8 mouse cellular contexts compared by ENCODE assay signal in genomic region chr7:16299419-16300035, GRCm38 (mm10). TPM values are rescaled to one million over a fixed set of nuclear protein-coding genes. Genes with fewer than 3 reads are reported as not detected.
DNase-seq lines count a peak whose midpoint lies in the region; ATAC-seq lines count a peak whose summit lies in the region.

No protein-coding gene starts in this region.

- intact Hi-C loops in gastrocnemius, postnatal 14 days (cut with DNase I; ENCODE audit: low total_unique reads): no loop called here
- intact Hi-C loops in left cerebral cortex, postnatal 14 days (cut with DNase I): loop anchor here (10.0 kb wide), 2 partner anchors 165 to 315 kb away; partner anchors contain the start of gene Arhgap35

- DNase-seq in adipocyte (ENCODE audit: low spot score): peak; percentile 56
- DNase-seq in embryo, embryonic 10 days (ENCODE audit: low spot score): peak; percentile 93
- peak; percentile 92 for DNase-seq in gastrocnemius, postnatal 14 days
- peak; percentile 96 for DNase-seq in left cerebral cortex, postnatal 14 days (ENCODE audit: low spot score in 2 of 2)
- peak; percentile 97 for DNase-seq in right cerebral cortex, postnatal 14 days
- peak; percentile 76 to 80 for DNase-seq in urinary bladder, postnatal 4 days (ENCODE audit: low spot score in 2 of 2)

- ATAC-seq in inflammation-experienced regulatory T-cells, adult 6 months: peak; percentile 16
- ATAC-seq in megakaryocyte-erythroid progenitor cell, adult 5-6 weeks (replicated peaks; ENCODE audit: low FRiP score, low TSS enrichment, poor library complexity, severe bottlenecking): peak; percentile 45

RNA-seq across cellular contexts. Expression of gene Bbc3, which starts 8.7 kb away (rescaled TPM):
- total RNA-seq in gastrocnemius, postnatal 14 days (2021): 1 to 10 TPM; 3.6 to 5.1 TPM
- polyA plus RNA-seq in inflammation-experienced regulatory T-cells, adult 6 months (2017; shearing (Covaris generic)): 1 to 10 TPM in 2 of 3 experiments, under 1 TPM in 1; 0.42 to 1.5 (median 1.2) TPM
- total RNA-seq in left cerebral cortex, postnatal 14 days (2021): 10 to 100 TPM; 22.3 to 23.0 TPM
- total RNA-seq in megakaryocyte-erythroid progenitor cell, adult 5-6 weeks (2014; fragmentation: Nextera tagmentation): 1.8 and 2.9 TPM in 2 replicates
- 3.1 and 4.4 TPM in 2 replicates for total RNA-seq in megakaryocyte-erythroid progenitor cell, adult 5-6 weeks (2017)

RNA-seq across cellular contexts. Expression of gene Ccdc9, which starts 12.9 kb away (rescaled TPM):
- total RNA-seq in gastrocnemius, postnatal 14 days (2021): 10 to 100 TPM; 30.1 to 32.8 TPM
- 10 to 100 TPM; 10.6 to 16.3 (median 11.5) TPM for polyA plus RNA-seq in inflammation-experienced regulatory T-cells, adult 6 months (2017; shearing (Covaris generic))
- total RNA-seq in left cerebral cortex, postnatal 14 days (2021): 10 to 100 TPM; 85.2 to 87.3 TPM
- 57.1 and 65.7 TPM in 2 replicates for total RNA-seq in megakaryocyte-erythroid progenitor cell, adult 5-6 weeks (2014; fragmentation: Nextera tagmentation)
- 106 and 110 TPM in 2 replicates for total RNA-seq in megakaryocyte-erythroid progenitor cell, adult 5-6 weeks (2017)

RNA-seq across cellular contexts. Expression of gene Inafm1, which starts 26.1 kb away (rescaled TPM):
- 10 to 100 TPM; 11.1 to 12.4 TPM for total RNA-seq in gastrocnemius, postnatal 14 days (2021)
- polyA plus RNA-seq in inflammation-experienced regulatory T-cells, adult 6 months (2017; shearing (Covaris generic)): 1 to 10 TPM in 2 of 3 experiments, under 1 TPM in 1; 0.96 to 2.4 (median 2.3) TPM
- total RNA-seq in left cerebral cortex, postnatal 14 days (2021): 10 to 100 TPM; 30.3 to 30.8 TPM
- total RNA-seq in megakaryocyte-erythroid progenitor cell, adult 5-6 weeks (2014; fragmentation: Nextera tagmentation): 23.3 and 28.3 TPM in 2 replicates
- 14.8 and 18.4 TPM in 2 replicates for total RNA-seq in megakaryocyte-erythroid progenitor cell, adult 5-6 weeks (2017)

RNA-seq across cellular contexts. Expression of gene C5ar1, which starts 40.2 kb away (rescaled TPM):
- 1 to 10 TPM; 2.6 to 3.1 TPM for total RNA-seq in gastrocnemius, postnatal 14 days (2021)
- under 1 TPM in 1 of 3 experiments, not detected in 2; 0.21 TPM for polyA plus RNA-seq in inflammation-experienced regulatory T-cells, adult 6 months (2017; shearing (Covaris generic))
- total RNA-seq in left cerebral cortex, postnatal 14 days (2021): 1 to 10 TPM in 1 of 2 experiments, under 1 TPM in 1; 0.70 to 1.7 TPM
- 0.22 TPM in 1 of 2 replicates, not detected in the other for total RNA-seq in megakaryocyte-erythroid progenitor cell, adult 5-6 weeks (2014; fragmentation: Nextera tagmentation)
- total RNA-seq in megakaryocyte-erythroid progenitor cell, adult 5-6 weeks (2017): 0.23 TPM in 1 of 2 replicates, not detected in the other

RNA-seq across cellular contexts. Expression of gene C5ar2, which starts 55.6 kb away (rescaled TPM):
- total RNA-seq in gastrocnemius, postnatal 14 days (2021): under 1 TPM; 0.20 to 0.27 TPM
- under 1 TPM in 1 of 3 experiments, not detected in 2; 0.23 TPM for polyA plus RNA-seq in inflammation-experienced regulatory T-cells, adult 6 months (2017; shearing (Covaris generic))
- total RNA-seq in left cerebral cortex, postnatal 14 days (2021): under 1 TPM; 0.51 to 0.59 TPM
- total RNA-seq in megakaryocyte-erythroid progenitor cell, adult 5-6 weeks (2014; fragmentation: Nextera tagmentation): 3.2 and 4.5 TPM in 2 replicates
- 3.5 and 4.0 TPM in 2 replicates for total RNA-seq in megakaryocyte-erythroid progenitor cell, adult 5-6 weeks (2017)

Comparison
In these comparisons a context has a peak if more than half of its experiments do, and no peak if none do; other contexts are left out.
1. Peak in every context shown above with its lines: DNase-seq and ATAC-seq.